Mouse (Mus musculus) left cerebral cortex, postnatal 36 days (tissue): ENCODE results near the gene Tyrobp. TPM values are rescaled to one million over a fixed set of nuclear protein-coding genes. Genes with fewer than 3 reads are reported as not detected.

ENCODE experiments used
- DNase-seq, 2 experiments: peaks; one replicate each; pipeline ENCODE4 v3.0.0; 2021 to 2022; ENCODE audit warnings: low spot score in 2 of 2, mixed read lengths in 1 of 2
- intact Hi-C: fragments of 180-260 bp; cut with DNase I; formaldehyde crosslinking; loops from one replicate; pipeline ENCODE4 v1.15.1; 2025
- total RNA-seq, 2 experiments: library from RNA; stranded (reverse); gene quantifications; 2 replicates each; pipeline ENCODE4 v1.2.3; 2021

Gene Tyrobp
- total RNA-seq, 2 experiments from 2014 or later = 25.0 to 28.4 TPM

DNA sequence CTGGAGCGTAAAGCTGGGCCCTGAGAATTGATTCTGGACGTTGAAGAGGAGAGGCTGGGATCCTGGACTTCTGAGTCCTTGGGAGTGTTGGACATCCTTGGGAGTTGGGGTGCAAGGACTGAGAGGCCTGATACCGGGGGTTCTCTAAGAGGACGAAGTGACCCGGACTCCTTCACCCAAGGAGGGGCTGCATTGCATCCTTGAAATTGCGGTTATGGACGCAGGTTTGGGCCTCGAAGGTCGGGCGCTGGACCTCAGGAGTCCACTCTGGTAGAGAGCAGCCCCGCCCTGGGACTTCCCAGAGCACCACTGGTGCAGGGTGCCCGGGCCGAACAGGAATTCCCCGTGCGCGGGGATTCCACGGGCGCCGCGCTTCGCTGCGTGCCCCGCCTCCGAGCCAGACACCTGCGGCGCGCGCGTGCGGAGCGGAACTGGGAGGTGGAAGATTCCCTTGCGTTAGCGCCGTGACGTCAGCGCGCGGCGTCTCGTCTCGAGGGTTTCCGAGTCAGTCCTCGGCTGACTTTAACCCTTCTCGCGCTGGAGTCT is 8.4 kb downstream of the Tyrobp start:
- intact Hi-C loops = loop anchor here (2.0 kb wide), 1 partner anchor 49 kb away; no protein-coding TSS in a partner anchor
- peak; percentile 92 to 96 for DNase-seq

DNA sequence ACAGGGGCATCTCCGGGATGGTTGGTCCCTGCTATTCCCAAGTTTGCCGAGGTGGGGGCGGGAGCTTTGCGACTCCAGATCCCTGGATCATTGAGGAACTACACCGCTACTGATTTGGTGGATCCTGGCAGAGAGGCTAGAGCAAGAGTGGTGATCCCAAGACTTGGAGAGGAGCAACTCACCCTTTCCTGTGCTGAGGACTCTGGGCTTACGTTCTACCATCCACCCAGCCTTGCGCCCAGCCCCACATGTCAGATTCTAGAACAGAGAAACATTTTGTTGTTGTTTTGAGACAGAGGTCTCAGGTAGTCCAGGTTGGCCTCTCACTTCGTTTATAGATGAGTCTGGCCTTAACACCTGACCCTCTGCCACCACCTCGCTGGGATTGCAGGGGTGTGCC is 9.0 kb downstream of the Tyrobp start:
- no peak for DNase-seq
- intact Hi-C loops = loop anchor here (2.0 kb wide), 1 partner anchor 50 kb away; no protein-coding TSS in a partner anchor

DNA sequence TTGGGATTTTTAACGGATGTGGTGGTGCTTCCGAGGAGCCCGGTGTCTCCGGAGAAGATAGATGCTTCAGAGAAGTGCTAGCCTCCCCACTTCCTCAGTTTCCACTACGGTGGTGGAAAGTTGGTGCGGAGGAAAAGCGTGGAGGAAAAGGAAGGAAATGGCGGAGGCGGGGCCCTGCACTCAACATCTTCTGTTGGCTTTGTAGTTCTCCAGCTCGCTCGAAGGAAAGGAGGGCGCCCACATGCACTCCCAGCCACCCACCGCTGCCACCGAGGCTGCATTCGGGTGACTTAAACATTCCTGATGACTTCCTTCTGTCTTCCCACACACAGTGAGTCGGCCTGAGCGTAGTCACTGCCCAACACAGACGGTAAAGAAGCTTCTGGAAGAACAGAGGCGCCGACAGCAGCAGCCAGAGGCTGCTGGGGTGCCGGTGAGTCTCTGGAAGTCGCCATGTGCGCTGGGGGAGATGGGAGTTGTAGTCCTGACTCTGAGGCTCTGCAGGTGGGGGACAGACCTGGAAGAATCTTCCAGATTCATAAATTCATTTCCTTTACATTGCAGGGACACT is 9.6 kb downstream of the Tyrobp start:
- DNase-seq = peak; percentile 66 to 68
- intact Hi-C loops = loop anchor here (1.0 to 2.0 kb wide), 2 partner anchors 50 to 60 kb away; no protein-coding TSS in a partner anchor

DNA sequence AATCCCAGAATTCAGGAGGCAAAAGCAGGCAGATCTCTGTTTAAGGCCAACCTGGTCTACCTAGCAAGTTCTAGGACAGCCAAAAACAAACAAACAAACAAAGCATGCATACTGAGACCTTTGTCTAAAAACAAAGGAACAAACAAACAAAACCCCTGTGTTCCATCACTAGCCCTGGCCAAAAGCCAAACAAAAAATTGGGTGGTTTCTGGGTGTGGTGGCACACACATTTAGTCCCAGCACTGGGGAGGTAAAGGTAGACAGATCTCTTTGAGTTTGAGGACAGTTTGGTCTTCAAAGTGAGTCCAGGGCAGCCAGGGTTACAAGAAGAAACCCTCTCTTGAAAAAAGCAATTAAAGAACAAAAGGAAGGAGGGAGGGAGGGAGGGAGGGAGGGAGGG is 15.8 kb downstream of the Tyrobp start:
- no peak for DNase-seq
- intact Hi-C loops = no loop called here

DNA sequence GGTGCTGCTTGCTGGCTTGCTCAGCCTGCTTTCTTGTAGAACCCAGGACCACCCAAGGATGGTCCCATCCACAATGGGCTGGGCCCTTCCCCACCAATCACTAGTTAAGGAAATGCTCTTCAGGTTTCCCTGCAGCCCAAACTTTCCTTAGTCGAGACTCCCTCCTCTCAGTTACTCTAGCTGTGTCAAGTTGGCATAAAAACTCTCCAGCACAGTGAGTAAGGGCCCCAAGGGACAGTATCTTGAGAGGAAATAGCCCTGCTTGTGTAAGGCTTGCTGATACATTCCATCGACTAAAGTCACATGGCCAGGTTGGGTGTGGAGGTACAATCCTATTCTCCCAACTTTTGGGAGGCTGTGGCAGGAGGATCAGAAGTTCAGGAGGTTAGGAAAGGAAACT is 16.6 kb downstream of the Tyrobp start:
- no peak for DNase-seq
- intact Hi-C loops = no loop called here

DNA sequence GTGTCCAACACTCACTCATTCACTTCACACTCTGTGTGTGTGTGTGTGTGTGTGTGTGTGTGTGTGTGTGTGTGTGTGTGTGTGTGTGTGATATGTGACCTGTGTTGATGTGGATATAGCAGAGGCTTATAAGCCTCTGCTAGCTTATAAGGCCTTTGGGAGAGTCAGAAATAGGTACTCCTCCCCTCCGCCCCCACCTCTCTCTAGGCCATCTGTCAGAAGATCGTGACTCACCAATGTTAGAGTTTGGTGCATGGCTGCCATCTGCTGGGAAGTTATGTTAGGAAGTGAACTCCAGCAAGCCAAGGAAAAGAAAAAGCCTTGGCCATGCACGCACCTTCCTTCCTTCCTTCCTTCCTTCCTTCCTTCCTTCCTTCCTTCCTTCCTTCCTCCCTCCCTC is 18.2 kb downstream of the Tyrobp start:
- DNase-seq = peak; percentile 80 to 85
- intact Hi-C loops = loop anchor here (2.0 kb wide), 2 partner anchors 59 to 95 kb away; no protein-coding TSS in a partner anchor

DNA sequence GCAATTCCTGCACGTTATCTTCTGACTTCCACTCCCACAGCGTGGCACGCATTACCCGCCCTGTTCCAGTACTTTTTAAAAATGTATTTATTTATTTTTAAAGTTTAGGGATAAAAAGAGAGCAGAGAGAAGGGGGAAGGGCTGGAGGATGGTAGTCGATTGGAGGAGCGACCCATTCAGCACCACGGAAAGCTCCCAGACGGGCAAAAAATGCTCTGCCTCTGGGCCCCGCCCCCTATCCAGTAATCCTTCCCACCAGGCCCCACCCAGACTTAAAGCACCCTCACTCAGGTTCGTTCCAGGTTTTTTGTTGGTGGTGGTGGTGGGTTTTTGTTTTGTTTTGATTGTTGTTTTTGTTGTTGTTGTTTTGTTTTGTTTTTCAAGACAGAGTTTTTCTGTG is 20.7 kb downstream of the Tyrobp start:
- intact Hi-C loops = no loop called here
- no peak for DNase-seq

DNA sequence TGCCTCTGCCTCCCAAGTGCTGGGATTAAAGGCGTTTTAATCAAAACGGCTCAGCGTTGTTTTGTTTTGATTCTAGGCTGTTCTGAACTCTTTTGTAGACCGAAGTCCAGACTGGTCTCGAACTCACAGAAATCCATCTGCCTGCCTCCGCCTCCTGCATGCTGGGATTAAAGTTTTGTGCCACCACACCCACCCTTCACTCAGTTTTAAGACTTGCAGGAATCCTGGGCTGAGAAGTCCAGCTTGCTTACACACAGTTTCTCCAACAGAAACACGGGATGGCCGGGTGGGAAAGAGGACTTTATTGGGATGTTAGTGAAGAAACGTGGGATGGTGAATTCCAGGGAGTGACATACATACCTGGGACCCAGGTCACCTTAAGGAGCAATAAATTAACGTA is 21.1 kb downstream of the Tyrobp start:
- intact Hi-C loops = no loop called here
- DNase-seq = no peak

DNA sequence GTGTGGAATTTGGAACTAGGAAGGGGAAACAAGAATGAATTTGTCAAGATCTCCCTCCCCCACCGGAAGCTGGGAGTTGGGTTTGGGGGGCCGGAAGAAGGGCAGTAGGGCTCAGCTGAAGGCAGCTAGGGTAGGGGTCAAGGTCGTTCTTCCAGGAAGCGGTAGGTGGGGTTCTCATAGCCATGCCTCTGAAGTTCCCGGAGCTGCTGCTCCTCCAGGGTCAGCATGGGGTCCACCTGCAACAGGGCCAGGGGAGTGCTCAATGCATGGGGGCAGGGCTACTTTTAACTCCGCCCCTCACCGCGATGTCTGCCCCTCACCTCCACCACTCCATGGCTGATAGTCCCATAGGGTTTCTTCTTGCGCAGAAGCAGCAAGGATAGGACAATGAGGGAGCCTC is 21.6 kb downstream of the Tyrobp start:
- intact Hi-C loops = no loop called here
- DNase-seq = no peak

DNA sequence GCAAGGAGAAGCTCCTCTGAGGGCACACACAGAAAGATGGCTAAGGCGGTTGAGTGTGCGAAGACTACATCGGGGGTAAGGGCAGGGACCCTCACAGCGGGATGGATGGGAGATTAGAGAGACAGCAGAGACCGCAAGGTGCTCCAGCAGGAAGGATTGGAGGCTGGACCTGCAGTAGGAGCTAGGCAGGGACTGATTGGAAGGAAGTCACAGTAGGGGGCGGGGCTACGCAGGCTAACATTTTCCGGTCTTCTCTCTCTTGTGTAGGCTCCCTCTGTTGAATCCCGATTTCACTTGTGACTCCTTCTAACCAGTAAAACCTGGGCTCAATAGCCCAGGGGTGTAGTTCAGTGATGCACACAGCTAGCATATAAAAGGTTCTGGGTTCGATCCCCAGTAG is 23.3 kb downstream of the Tyrobp start:
- intact Hi-C loops = no loop called here
- no peak for DNase-seq

DNA sequence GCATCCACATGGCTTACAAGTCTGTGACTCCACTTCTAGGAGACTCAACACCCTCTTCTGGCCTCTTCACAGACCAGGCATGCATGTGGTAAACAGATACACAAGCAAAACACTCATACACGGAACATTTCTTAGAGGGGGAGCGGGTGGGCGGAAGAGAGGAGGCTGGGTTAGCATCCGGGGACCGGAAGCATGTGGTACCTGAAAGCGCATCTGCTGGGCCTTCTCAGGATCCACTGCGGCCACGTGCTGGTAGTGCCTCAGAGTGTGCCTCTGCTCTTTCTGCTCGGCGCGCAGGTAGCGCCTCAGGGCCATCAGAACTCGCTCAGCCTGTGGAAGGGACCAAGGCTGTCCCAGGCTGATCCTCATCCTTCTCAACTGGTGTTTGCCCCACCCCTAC is 26.2 kb downstream of the Tyrobp start:
- no peak for DNase-seq
- intact Hi-C loops = loop anchor here (5.0 to 10.0 kb wide), 2 partner anchors 53 to 95 kb away; partner anchors contain the start of genes Arhgap33 and Prodh2

DNA sequence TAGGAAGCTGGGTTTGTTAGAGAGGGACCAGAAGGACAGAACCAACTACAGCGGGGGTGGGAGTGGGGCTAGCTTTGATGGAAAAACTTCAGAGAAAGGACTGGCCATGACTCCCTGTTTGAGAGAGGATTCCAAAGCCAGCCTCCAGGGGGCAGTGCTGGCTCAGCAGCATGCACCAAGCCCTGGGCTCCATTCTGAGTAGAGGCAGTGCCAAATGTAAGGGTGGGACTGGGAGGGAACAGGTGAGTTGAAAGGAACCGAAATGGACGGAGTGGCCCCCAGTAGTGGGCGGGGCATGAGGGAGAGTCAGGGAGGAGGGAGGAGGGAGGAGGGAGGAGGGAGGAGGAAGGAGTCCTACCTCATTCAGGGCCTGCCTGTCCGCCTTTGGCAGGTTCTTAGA is 27.1 kb downstream of the Tyrobp start:
- peak; percentile 56 to 60 for DNase-seq
- intact Hi-C loops = loop anchor here (5.0 to 10.0 kb wide), 2 partner anchors 52 to 94 kb away; partner anchors contain the start of genes Arhgap33 and Prodh2

DNA sequence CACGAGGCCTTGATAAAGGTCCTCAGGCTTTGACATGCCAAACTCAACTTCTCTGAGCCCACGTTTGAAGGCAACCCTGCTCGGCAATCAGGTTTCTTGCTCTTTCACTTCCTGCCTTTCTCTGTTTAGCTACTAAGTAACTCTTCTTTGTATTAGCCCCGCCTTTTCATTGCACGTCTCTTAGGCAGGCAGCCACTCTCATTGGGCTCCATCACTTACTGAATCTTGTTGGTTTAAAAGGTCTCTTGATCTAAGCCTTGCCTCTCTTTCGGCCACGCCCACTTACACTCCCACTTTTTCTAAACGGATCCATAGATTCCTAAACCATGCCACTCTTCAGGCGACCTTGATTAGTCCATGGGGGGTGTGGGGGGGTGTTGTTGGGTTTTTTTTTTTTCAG is 30.1 kb downstream of the Tyrobp start:
- intact Hi-C loops = loop anchor here (2.0 to 10.0 kb wide), 4 partner anchors 29 to 119 kb away; partner anchors contain the start of genes Arhgap33, Gm49396, Prodh2 and Psenen
- DNase-seq = no peak

DNA sequence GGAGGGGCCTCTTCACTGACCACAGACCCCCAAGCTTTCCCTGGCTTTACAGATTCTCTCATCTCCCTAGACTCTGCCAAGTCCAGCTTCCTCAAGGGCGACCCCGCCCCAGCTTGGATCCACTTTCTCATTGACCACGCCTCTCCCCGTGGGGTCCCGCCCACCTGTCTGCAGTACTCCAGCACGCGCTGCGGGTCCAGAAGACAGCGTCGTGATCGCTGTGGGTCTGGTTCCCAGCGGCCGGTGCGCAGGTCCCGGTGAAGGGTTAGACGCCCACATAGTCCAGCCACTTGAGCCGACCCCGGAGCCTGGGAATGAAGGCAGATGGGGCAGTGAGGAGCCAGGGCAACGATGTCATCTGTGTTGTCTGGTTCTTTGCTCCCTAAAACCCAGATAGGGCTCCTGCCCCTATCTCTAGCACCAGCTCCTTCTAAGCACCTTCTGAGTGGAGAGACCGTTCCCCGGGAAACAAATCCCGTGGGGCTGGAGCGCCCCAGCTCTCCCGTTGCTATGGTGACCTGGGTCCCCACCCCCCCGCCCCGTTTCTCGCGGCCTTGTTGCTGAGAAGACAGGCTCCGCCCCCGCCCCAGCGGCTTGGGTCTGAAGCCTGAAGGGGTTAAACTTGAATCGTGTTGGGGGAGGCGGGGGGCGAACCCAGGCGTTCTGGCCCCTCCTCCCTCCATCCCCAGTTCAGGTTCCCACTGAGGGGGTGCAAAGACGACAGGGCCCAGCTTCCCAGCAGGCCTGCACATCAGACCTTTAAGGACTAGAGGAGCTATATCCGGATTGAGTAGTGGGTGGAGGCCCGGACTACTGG is 30.8 kb downstream of the Tyrobp start:
- intact Hi-C loops = loop anchor here (5.0 to 10.0 kb wide), 2 partner anchors 48 to 90 kb away; partner anchors contain the start of genes Arhgap33 and Prodh2
- DNase-seq = peak; percentile 61 to 80

DNA sequence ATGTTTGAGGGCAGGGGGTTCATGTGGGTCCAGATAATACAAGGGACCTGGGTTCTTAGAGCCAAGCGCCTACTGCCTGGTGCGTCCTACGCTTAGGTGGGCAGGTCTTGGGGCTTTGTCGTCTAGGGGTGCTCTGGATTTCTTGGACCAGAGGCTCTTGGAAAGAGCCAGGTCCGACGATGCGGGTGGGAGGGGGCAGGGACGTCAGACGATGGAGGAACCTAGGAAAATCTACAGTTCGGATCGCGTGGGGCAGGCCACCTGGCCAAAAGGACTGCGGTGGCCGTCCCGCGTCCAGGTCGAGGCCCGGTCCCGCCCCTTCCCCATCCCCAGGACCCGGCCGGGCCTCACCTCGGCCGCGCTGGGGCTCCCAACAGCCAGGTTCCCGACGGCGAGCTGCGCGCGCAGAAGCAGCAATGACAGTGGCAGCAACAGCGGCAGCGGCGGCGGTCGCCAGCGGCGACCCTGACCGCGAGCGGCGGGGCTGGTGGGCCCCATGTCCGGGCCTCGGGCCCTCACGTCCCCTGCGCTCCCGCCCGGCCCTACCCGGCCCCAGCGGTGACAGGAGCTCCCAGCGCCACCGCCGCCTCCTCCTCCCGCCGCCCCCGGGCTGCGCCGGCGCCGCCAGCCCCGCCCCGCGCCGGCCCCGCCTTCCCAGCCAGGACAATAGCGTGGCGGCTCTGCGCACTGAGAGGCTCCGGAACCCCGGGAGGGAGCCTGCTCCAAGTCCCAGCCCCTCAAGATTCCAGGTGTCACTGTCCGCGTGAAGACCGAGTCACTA is 31.6 kb downstream of the Tyrobp start, which contains the start of gene Aplp1:
TSS of gene Aplp1 (minus strand) at position 565 of the 781 bp plus-strand sequence.
- DNase-seq = peak; percentile 81 to 92
- intact Hi-C loops = loop anchor here (5.0 to 10.0 kb wide), 2 partner anchors 47 to 90 kb away; partner anchors contain the start of genes Arhgap33 and Prodh2

DNA sequence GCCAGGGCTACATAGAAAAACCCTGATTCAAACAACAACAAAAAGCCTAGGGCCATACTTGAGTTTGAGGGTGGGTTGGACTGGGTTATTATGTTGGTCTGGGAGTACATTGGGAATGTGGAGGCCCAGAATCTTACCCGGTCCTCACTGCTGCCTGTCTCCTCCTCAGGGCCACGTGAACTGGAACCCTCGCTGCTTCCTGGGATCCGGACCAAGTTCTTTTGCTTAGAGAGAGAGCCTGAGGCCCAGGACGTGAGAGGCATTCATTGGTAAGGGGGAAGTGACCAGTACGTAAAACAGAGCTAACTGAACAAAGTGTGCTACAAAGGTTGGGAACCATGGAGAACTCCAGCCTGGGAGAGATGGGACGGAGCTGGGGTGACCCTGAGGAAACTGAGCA is 36.7 kb downstream of the Tyrobp start:
- intact Hi-C loops = no loop called here
- no peak for DNase-seq

DNA sequence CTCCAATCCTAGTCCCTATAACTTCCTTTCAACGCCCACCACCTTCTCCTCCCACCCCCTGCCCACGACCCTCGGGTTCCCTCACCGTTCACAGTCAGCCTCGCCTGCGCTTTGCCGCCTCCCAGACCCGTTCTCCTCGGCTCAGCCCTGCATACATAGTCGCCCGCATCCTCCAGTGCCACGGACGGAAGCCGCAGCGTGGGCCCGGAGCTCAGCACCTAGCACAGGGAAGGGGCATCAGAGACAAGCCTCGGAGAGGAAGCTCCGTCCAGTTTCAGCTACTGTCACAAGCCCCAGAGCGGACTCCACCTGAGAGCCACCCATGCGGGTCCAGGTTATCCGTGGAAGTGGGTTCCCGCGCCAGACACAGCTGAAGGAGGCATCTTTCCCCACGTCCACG is 39.8 kb downstream of the Tyrobp start:
- no peak for DNase-seq
- intact Hi-C loops = no loop called here

DNA sequence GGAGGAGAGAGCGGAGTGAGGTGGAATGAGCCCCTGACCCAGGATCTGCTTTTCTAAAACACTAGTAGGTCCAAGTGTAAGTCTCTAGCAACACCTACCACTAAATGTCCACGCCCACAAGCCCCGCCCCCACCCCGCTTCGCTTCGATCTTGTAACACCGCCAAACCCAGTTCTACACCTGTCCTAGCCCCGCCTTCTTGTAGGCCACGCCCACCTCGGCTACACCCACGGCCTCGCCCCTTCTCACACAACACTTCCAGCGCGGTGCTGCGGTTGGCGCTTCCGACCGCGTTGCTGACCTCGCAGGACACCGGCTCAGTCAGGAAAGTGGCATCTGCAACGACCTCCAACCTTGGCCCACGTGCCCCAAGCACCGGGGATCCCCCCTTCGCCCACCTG is 40.2 kb downstream of the Tyrobp start:
- no peak for DNase-seq
- intact Hi-C loops = no loop called here

DNA sequence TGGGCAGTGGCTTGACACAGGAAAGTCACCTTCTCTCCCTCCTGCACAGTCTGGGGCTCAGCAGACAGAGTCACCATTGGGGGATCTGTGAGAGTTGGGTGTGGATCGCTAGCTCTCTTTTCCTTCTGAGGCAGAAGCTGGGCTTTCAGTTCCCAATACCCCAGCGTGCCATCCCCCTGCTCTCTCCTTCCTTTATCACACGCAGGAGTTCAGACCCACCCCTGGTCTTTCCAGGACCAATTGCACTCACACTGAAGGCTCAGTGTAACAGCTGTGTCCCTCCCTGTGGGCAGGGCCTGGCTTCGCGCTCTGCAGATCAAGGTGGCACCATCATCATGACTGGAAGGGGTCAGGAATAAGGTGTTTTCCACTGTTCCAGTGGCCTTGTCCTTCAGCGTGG is 40.7 kb downstream of the Tyrobp start:
- DNase-seq = no peak
- intact Hi-C loops = no loop called here

DNA sequence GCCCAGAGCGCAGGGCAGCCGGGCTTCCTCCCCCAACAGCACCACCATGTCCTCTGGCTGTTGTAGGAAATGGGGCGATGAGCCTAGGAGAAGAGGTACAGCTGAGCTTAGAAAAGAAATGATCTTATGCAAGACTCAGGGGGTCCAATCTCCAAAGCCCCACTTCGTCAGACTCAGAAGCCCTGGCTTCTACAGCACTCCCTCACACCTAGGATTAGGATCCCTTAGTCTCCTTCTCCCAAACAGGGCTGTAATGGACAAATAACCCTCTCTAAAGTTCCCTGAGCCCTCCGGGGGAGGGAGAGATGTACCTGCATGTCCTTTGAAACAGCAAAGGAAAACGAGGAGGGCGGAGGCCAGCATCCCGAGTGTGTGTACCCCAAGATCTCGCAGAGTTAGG is 42.9 kb downstream of the Tyrobp start:
- DNase-seq = no peak
- intact Hi-C loops = no loop called here
